7 mouse cellular contexts compared by ENCODE assay signal in the genomic region with DNA sequence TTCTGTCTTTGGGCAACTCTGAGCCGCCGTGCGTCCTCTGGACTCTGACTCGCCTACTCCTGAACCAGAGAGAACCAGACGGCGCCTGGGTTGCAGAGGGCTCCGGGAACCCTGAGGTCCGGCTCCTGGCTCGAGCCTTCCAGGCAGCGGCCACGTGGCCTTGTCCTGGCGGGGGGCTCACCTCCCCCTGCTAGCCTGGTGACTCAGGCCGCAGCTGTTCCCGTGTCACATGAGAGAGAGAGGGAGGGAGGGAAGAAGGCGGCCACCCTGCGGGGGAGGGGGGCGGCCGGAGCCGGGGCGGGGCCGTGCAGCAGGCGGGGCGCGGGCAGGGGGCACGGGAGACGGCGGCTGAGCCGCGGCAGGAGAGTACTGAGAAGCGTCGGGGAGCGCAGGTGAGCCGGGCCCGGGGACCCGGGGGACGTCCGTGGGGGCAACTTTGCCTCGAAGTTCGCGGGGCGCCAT. TPM values are rescaled to one million over a fixed set of nuclear protein-coding genes. Genes with fewer than 3 reads are reported as not detected.
DNase-seq lines count a peak whose midpoint lies in the region; ATAC-seq lines count a peak whose summit lies in the region.

No protein-coding gene starts in this region.

- peak overlapping the region; percentile 96 for H3K9ac ChIP-seq in intestine, embryonic 16.5 days (ENCODE audit: low read depth, low read length)

- 0% methylated on average over 26 of the region's 41 CpGs for WGBS in intestine, embryonic 16.5 days
- WGBS in limb, embryonic 10.5 days, result 1% methylated on average over 41 of the region's 41 CpGs

- peak overlapping the region; percentile 96 for H3K27ac ChIP-seq in intestine, embryonic 16.5 days (ENCODE audit: low read length)
- peak overlapping the region; percentile 97 for H3K27ac ChIP-seq in limb, embryonic 10.5 days

- H3K4me3 ChIP-seq in intestine, embryonic 16.5 days (ENCODE audit: low read length), result peak overlapping the region; percentile 85
- peak overlapping the region; percentile 93 for H3K4me3 ChIP-seq in limb, embryonic 10.5 days

- H3K27me3 ChIP-seq in intestine, embryonic 16.5 days (replicated peaks; ENCODE audit: control insufficient read depth, insufficient read depth, low read length), result no peaks in the 10 kb centered on the region
- H3K27me3 ChIP-seq in limb, embryonic 10.5 days (ENCODE audit: low read depth, poor library complexity, severe bottlenecking), result no peaks in the 10 kb centered on the region

- peaks cover 10% of the 10 kb centered on the region for H3K4me1 ChIP-seq in intestine, embryonic 16.5 days (ENCODE audit: control insufficient read depth, insufficient read depth, low read length)
- peaks cover 46% of the 10 kb centered on the region for H3K4me1 ChIP-seq in limb, embryonic 10.5 days

- ATAC-seq in intestine, embryonic 16.5 days, result peak; percentile 82

- peak overlapping the region; percentile 81 for H3K4me2 ChIP-seq in intestine, embryonic 16.5 days (ENCODE audit: low read depth, low read length)

- H3K9me3 ChIP-seq in intestine, embryonic 16.5 days (ENCODE audit: control insufficient read depth, low read length), result no peaks in the 10 kb centered on the region
- no peaks in the 10 kb centered on the region for H3K9me3 ChIP-seq in limb, embryonic 10.5 days (replicated peaks)

- peak; percentile 95 for DNase-seq in adrenal gland, postnatal 14 days
- peak; percentile 91 for DNase-seq in embryo, embryonic 11 days
- DNase-seq in gastrocnemius, postnatal 4 days (ENCODE audit: low spot score in 2 of 2), result peak; percentile 89 to 91
- DNase-seq in limb, embryonic 10.5 days (ENCODE audit: low spot score), result peak; percentile 96
- peak; percentile 90 for DNase-seq in mesoderm, embryonic 11.5 days (ENCODE audit: low read depth, low spot score)
- DNase-seq in right cerebral cortex, postnatal 4 days, result peak; percentile 62

- H3K36me3 ChIP-seq in intestine, embryonic 16.5 days (ENCODE audit: control insufficient read depth, insufficient read depth, low read length), result peaks cover 3% of the 10 kb centered on the region; the same call in 1 of the 2 replicates
- peaks cover 37% of the 10 kb centered on the region for H3K36me3 ChIP-seq in limb, embryonic 10.5 days

RNA-seq across cellular contexts. Expression of gene Cd63, which starts 8.8 kb away (rescaled TPM):
- total RNA-seq in adrenal gland, postnatal 14 days (2021), result 217 and 234 TPM in 2 replicates
- total RNA-seq in gastrocnemius, postnatal 4 days (2021), result 100 to 1,000 TPM; 311 to 352 TPM
- 794 TPM in 2 replicates for polyA plus RNA-seq in intestine, embryonic 16.5 days (2015; fragmentation: Nextera tagmentation; extraction: Ambion mirVana)
- polyA plus RNA-seq in limb, embryonic 10.5 days (2016; fragmentation: Nextera tagmentation; extraction: Ambion mirVana), result 430 and 439 TPM in 2 replicates

RNA-seq across cellular contexts. Expression of gene Rdh5, which starts 13.1 kb away (rescaled TPM):
- 10.9 and 15.5 TPM in 2 replicates for total RNA-seq in adrenal gland, postnatal 14 days (2021)
- 10 to 100 TPM; 11.7 to 12.1 TPM for total RNA-seq in gastrocnemius, postnatal 4 days (2021)
- 18.6 and 18.8 TPM in 2 replicates for polyA plus RNA-seq in intestine, embryonic 16.5 days (2015; fragmentation: Nextera tagmentation; extraction: Ambion mirVana)
- polyA plus RNA-seq in limb, embryonic 10.5 days (2016; fragmentation: Nextera tagmentation; extraction: Ambion mirVana), result 9.2 and 10.2 TPM in 2 replicates

RNA-seq across cellular contexts. Expression of gene Bloc1s1, which starts 14.2 kb away (rescaled TPM):
- 220 TPM in 2 replicates for total RNA-seq in adrenal gland, postnatal 14 days (2021)
- total RNA-seq in gastrocnemius, postnatal 4 days (2021), result 100 to 1,000 TPM; 218 to 231 TPM
- 208 and 220 TPM in 2 replicates for polyA plus RNA-seq in intestine, embryonic 16.5 days (2015; fragmentation: Nextera tagmentation; extraction: Ambion mirVana)
- polyA plus RNA-seq in limb, embryonic 10.5 days (2016; fragmentation: Nextera tagmentation; extraction: Ambion mirVana), result 168 and 182 TPM in 2 replicates

RNA-seq across cellular contexts. Expression of gene Gdf11, which starts 18.1 kb away (rescaled TPM):
- total RNA-seq in adrenal gland, postnatal 14 days (2021), result 3.0 and 3.9 TPM in 2 replicates
- total RNA-seq in gastrocnemius, postnatal 4 days (2021), result 1 to 10 TPM; 7.5 to 8.3 TPM
- 2.1 and 2.2 TPM in 2 replicates for polyA plus RNA-seq in intestine, embryonic 16.5 days (2015; fragmentation: Nextera tagmentation; extraction: Ambion mirVana)
- polyA plus RNA-seq in limb, embryonic 10.5 days (2016; fragmentation: Nextera tagmentation; extraction: Ambion mirVana), result 16.2 TPM in 2 replicates

RNA-seq across cellular contexts. Expression of gene Itga7, which starts 24.0 kb away (rescaled TPM):
- total RNA-seq in adrenal gland, postnatal 14 days (2021), result 18.7 and 19.0 TPM in 2 replicates
- 100 to 1,000 TPM; 148 to 157 TPM for total RNA-seq in gastrocnemius, postnatal 4 days (2021)
- 3.3 and 3.7 TPM in 2 replicates for polyA plus RNA-seq in intestine, embryonic 16.5 days (2015; fragmentation: Nextera tagmentation; extraction: Ambion mirVana)
- polyA plus RNA-seq in limb, embryonic 10.5 days (2016; fragmentation: Nextera tagmentation; extraction: Ambion mirVana), result 0.15 and 0.24 TPM in 2 replicates

Comparison
In these comparisons a context has a peak if more than half of its experiments do, and no peak if none do; other contexts are left out.
1. Peak in every context shown above with its lines: DNase-seq, ATAC-seq, H3K4me3 ChIP-seq and H3K27ac ChIP-seq.